Mouse (Mus musculus): Measurements from ENCODE around the gene Kif27. TPM values are rescaled to one million over a fixed set of nuclear protein-coding genes. Genes with fewer than 3 reads are reported as not detected.
"Not testable (repeated sequence)": the region's sequence is repeated elsewhere in the genome, so short reads cannot be mapped to it uniquely, and the experiment has no call there.

The Kif27 gene
- polyA plus RNA-seq, 1 experiment from 2014 or later: 0.77 TPM

GRCm38 (mm10) chr13:58385547-58385920 lies 26.6 kb upstream of the Kif27 start:
- ATAC-seq (replicated peaks; ENCODE audit: low FRiP score): no peak
- Histone ChIP-seq H3K4me3 (replicated peaks) (peak overlapping the region; percentile 82), H3K36me3 (peaks cover 38% of the 10 kb centered on the region), H3K9me3 (replicated peaks) (peaks cover 17% of the 10 kb centered on the region), H3K4me1 (peaks cover 11% of the 10 kb centered on the region), H3K4me2 (peak overlapping the region; percentile 96), H3K27ac (peak overlapping the region; percentile 69; the same call in 1 of the 2 replicates), H3K27me3 (no peaks in the 10 kb centered on the region), H3K9ac (no peak overlapping the region)
- 80% methylated on average over 7 of the region's 7 CpGs for WGBS

DNA sequence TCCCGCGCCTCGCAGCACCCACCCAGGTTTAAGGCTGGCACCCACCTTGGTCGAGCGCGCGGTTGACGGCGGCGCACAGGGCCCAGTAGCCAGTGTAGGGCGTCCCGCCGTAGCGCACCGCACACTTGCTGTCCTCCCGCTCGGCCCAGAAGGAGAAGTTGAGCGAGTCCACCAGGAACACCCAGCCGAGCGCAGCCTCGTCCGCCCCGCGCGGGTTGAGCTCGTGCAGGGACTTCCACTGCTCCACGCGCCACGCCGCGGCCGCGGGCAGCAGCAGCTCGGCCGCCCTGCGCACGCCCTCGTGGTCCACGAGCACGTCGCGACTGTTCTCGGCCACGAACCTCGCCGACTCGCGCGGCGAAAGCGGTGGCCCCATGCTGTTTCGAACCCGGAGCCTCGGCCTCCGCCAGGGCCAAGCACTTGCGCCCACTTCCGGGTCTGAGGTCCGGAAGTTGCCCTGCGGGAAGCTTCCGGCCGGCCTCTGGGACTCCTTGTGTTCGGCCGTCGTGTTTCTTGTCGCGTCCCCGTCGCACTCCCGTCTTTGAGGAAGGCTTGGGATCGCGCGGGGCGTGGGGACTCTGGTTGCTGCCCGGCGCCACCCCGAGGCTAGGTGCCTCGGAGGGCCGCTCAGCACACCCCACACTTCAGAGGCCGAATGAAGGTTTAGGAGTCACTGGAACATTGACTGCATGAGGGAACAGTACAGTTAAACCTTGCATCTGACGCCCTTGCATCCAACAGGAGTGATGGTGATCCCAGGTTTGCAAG lies 26.0 kb upstream of the Kif27 start, which contains the start of gene 2210016F16Rik:
2210016F16Rik (minus strand) TSS at position 447 of the 768 bp plus-strand sequence.
- ATAC-seq (replicated peaks; ENCODE audit: low FRiP score): peak; percentile 74
- Histone ChIP-seq H3K36me3 (peaks cover 38% of the 10 kb centered on the region), H3K4me2 (peak within 1 kb of the TSS; percentile 96), H3K4me3 (replicated peaks) (peak within 1 kb of the TSS; percentile 82), H3K27ac (peak within 1 kb of the TSS; percentile 69), H3K27me3 (no peaks in the 10 kb centered on the region), H3K9me3 (replicated peaks) (peaks cover 23% of the 10 kb centered on the region), H3K9ac (peak within 1 kb of the TSS; percentile 75), H3K4me1 (peaks cover 11% of the 10 kb centered on the region)
- 3% methylated on average over 80 of the region's 80 CpGs for WGBS

- ATAC-seq (replicated peaks; ENCODE audit: low FRiP score): peak; percentile 27; the same call in 1 of the 2 replicates
- Histone ChIP-seq H3K4me2 (peak overlapping the region; percentile 96), H3K36me3 (peaks cover 37% of the 10 kb centered on the region), H3K27ac (peak overlapping the region; percentile 69; the same call in 1 of the 2 replicates), H3K4me1 (peaks cover 11% of the 10 kb centered on the region), H3K9ac (peak overlapping the region; percentile 75), H3K9me3 (replicated peaks) (peaks cover 27% of the 10 kb centered on the region), H3K4me3 (replicated peaks) (peak overlapping the region; percentile 82), H3K27me3 (no peaks in the 10 kb centered on the region)
- 49% methylated on average over 11 of the region's 11 CpGs for WGBS
These were observed 25.4 kb upstream of the Kif27 start for GRCm38 (mm10) chr13:58384371-58384770.

DNA sequence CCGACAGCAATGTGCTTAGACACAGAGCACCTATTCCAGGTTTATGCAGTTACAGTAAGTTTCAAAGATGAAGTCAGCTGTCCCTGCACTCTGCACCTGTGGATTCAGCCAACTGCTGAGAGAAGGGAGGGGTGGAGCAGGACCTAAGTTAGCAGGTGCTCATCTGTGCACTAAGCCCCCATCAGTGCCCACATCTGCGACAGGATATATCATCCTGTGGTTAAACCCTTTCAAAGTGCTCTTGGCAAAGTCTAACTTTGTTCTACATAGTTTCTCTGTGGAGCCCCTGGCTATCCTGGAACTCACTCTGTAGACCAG lies 14.2 kb upstream of the Kif27 start:
- H3K9me3 ChIP-seq (replicated peaks): peaks cover 4% of the 10 kb centered on the region; the same call in 1 of the 2 replicates
- 77% methylated on average over 2 of the region's 2 CpGs for WGBS
- no peak overlapping the region for H3K4me2 ChIP-seq
- no peak for ATAC-seq (replicated peaks; ENCODE audit: low FRiP score)
- no peak overlapping the region for H3K9ac ChIP-seq
- H3K4me1 ChIP-seq: no peaks in the 10 kb centered on the region
- H3K27ac ChIP-seq: no peak overlapping the region
- no peaks in the 10 kb centered on the region for H3K36me3 ChIP-seq
- H3K4me3 ChIP-seq (replicated peaks): no peak overlapping the region
- no peaks in the 10 kb centered on the region for H3K27me3 ChIP-seq

DNA sequence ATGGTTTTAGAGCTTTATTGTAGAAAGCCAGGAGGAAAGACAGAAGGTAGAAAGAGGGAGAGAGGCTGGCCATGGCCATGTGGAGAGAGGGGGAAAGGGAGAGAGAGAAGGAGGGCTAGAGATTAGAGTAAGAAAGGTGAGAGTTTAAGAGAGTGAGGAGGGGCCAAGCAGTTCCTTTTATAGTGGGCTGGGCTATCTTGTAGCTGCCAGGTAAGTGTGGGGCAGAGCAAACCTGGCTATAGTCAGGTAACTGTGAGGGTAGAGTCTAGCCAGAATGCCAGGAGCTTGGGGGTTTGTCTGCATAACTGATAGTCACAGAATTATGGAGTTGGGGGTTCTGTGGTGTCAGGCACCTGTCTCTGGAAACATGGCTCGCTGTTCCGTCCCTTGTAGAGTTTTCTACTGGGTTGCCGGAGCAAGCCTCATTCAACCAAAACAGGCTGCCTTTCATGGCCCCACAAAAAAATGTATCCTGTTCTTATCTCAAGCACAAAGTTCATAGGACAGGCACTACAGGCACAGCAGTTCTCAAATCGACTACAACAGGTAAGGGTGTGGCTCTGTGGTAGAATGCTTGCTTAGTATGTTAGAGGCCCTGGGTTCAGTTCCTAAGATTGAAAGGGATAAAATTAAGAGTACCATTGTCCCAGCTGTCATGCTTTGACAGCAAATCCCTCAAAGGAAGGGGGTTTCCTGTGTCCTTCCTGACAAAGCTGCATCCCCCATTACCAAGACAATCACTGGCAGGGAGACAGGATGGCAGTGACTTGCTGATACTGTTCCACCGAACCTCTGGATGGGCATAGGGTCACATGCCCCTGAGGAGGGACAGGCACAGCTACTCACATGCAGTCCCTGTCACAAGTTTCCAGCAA lies 13.6 kb upstream of the Kif27 start:
- Histone ChIP-seq H3K27ac (no peak overlapping the region), H3K4me2 (no peak overlapping the region), H3K9ac (no peak overlapping the region), H3K9me3 (replicated peaks) (peaks cover 4% of the 10 kb centered on the region; the same call in 1 of the 2 replicates), H3K4me1 (no peaks in the 10 kb centered on the region), H3K4me3 (replicated peaks) (no peak overlapping the region), H3K27me3 (no peaks in the 10 kb centered on the region), H3K36me3 (no peaks in the 10 kb centered on the region)
- 81% methylated on average over 5 of the region's 5 CpGs for WGBS
- no peak for ATAC-seq (replicated peaks; ENCODE audit: low FRiP score)

GRCm38 (mm10) chr13:58368835-58369234 lies 9.9 kb upstream of the Kif27 start:
- WGBS: 71% methylated on average over 4 of the region's 4 CpGs
- no peak overlapping the region for H3K9ac ChIP-seq
- no peak overlapping the region for H3K4me2 ChIP-seq
- no peaks in the 10 kb centered on the region for H3K9me3 ChIP-seq (replicated peaks)
- peaks cover 5% of the 10 kb centered on the region; the same call in 1 of the 2 replicates for H3K4me1 ChIP-seq
- no peak overlapping the region for H3K27ac ChIP-seq
- ATAC-seq (replicated peaks; ENCODE audit: low FRiP score): no peak
- H3K27me3 ChIP-seq: no peaks in the 10 kb centered on the region
- H3K36me3 ChIP-seq: no peaks in the 10 kb centered on the region
- no peak overlapping the region for H3K4me3 ChIP-seq (replicated peaks)

GRCm38 (mm10) chr13:58367641-58368040 lies 8.7 kb upstream of the Kif27 start:
- no peak overlapping the region for H3K27ac ChIP-seq
- no peaks in the 10 kb centered on the region for H3K27me3 ChIP-seq
- peaks cover 5% of the 10 kb centered on the region; the same call in 1 of the 2 replicates for H3K4me1 ChIP-seq
- ATAC-seq (replicated peaks; ENCODE audit: low FRiP score): no peak
- WGBS: 70% methylated on average over 1 of the region's 1 CpGs
- no peak overlapping the region for H3K4me3 ChIP-seq (replicated peaks)
- no peaks in the 10 kb centered on the region for H3K9me3 ChIP-seq (replicated peaks)
- H3K4me2 ChIP-seq: no peak overlapping the region
- no peak overlapping the region for H3K9ac ChIP-seq
- H3K36me3 ChIP-seq: no peaks in the 10 kb centered on the region

GRCm38 (mm10) chr13:58366373-58366772 lies 7.5 kb upstream of the Kif27 start:
- Histone ChIP-seq H3K27ac (no peak overlapping the region), H3K27me3 (no peaks in the 10 kb centered on the region), H3K9ac (no peak overlapping the region), H3K4me2 (no peak overlapping the region), H3K4me1 (peaks cover 5% of the 10 kb centered on the region; the same call in 1 of the 2 replicates), H3K4me3 (replicated peaks) (no peak overlapping the region), H3K9me3 (replicated peaks) (no peaks in the 10 kb centered on the region), H3K36me3 (no peaks in the 10 kb centered on the region)
- no peak for ATAC-seq (replicated peaks; ENCODE audit: low FRiP score)
- WGBS: 87% methylated on average over 3 of the region's 3 CpGs

GRCm38 (mm10) chr13:58365179-58365578 lies 6.3 kb upstream of the Kif27 start:
- not testable (repeated sequence) for H3K27ac ChIP-seq; H3K4me2 ChIP-seq; ATAC-seq (replicated peaks; ENCODE audit: low FRiP score); H3K4me1 ChIP-seq; H3K9ac ChIP-seq; H3K9me3 ChIP-seq (replicated peaks); H3K36me3 ChIP-seq; H3K27me3 ChIP-seq; H3K4me3 ChIP-seq (replicated peaks)
- WGBS: 39% methylated on average over 8 of the region's 8 CpGs

GRCm38 (mm10) chr13:58364353-58365175 lies 5.6 kb upstream of the Kif27 start:
- no peaks in the 10 kb centered on the region for H3K9me3 ChIP-seq (replicated peaks)
- H3K4me1 ChIP-seq: peaks cover 5% of the 10 kb centered on the region; the same call in 1 of the 2 replicates
- H3K4me2 ChIP-seq: no peak overlapping the region
- 77% methylated on average over 8 of the region's 8 CpGs for WGBS
- H3K36me3 ChIP-seq: no peaks in the 10 kb centered on the region
- H3K27ac ChIP-seq: no peak overlapping the region
- H3K27me3 ChIP-seq: no peaks in the 10 kb centered on the region
- no peak overlapping the region for H3K4me3 ChIP-seq (replicated peaks)
- ATAC-seq (replicated peaks; ENCODE audit: low FRiP score): no peak
- no peak overlapping the region for H3K9ac ChIP-seq

- peak overlapping the region; percentile 74 for H3K4me3 ChIP-seq (replicated peaks)
- peak overlapping the region; percentile 99 for H3K4me2 ChIP-seq
- no peaks in the 10 kb centered on the region for H3K9me3 ChIP-seq (replicated peaks)
- H3K36me3 ChIP-seq: no peaks in the 10 kb centered on the region
- peak overlapping the region; percentile 31; the same call in 1 of the 2 replicates for H3K9ac ChIP-seq
- peak; percentile 75; the same call in 1 of the 2 replicates for ATAC-seq (replicated peaks; ENCODE audit: low FRiP score)
- peaks cover 8% of the 10 kb centered on the region; the same call in 1 of the 2 replicates for H3K4me1 ChIP-seq
- 3% methylated on average over 7 of the region's 7 CpGs for WGBS
- peak overlapping the region; percentile 65 for H3K27ac ChIP-seq
- H3K27me3 ChIP-seq: no peaks in the 10 kb centered on the region
These were observed 357 bp upstream of the Kif27 start for GRCm38 (mm10) chr13:58359304-58359653.

All from kidney, embryonic 15.5 days (tissue).